Mouse (Mus musculus): ENCODE measurements around the gene Zfp867.

GRCm38 (mm10) chr11:59456346-59456745, 15.9 kb downstream of the Zfp867 start:
- TF ChIP-seq CTCF (IDR thresholded peaks at IDR 0.05; ENCODE audit: low read depth) = no peak
- no peak for TF ChIP-seq EP300 (IDR thresholded peaks at IDR 0.05; ENCODE audit: low read depth)
